Mouse (Mus musculus) liver, embryonic 14.5 days (tissue): ENCODE results near the gene Csnk2a2. TPM values are rescaled to one million over a fixed set of nuclear protein-coding genes. Genes with fewer than 3 reads are reported as not detected.
A peak's percentile ranks its signal among the peaks of the same experiment; 100 is the strongest.

Experiments used
- ATAC-seq: fragments of 200-750 bp; cut with Nextera tagmentation; 2 replicates; pipeline ENCODE4 v1.8.0; 2017; ENCODE audit warnings: moderate number of reproducible peaks, mild to moderate bottlenecking, moderate library complexity; ENCODE audit not compliant: insufficient read depth
- DNase-seq, 3 experiments: peaks; one replicate each; pipeline ENCODE4 v3.0.0-alpha.2; 2012 to 2013; ENCODE audit warnings: low read depth in 3 of 3, low spot score in 3 of 3
- H3K27ac ChIP-seq: fragments of 300-500 bp; sonication (generic); 2 replicates; pipeline ENCODE4 v1.5.1; 2014; ENCODE audit warnings: moderate library complexity, mild to moderate bottlenecking, control low read depth, inconsistent platforms
- H3K27me3 ChIP-seq: fragments of 300-500 bp; sonication (generic); 2 replicates; pipeline ENCODE4 v1.6.1; 2014; ENCODE audit warnings: mild to moderate bottlenecking, low read length, moderate library complexity; ENCODE audit not compliant: control insufficient read depth, insufficient read depth
- H3K36me3 ChIP-seq: fragments of 300-500 bp; sonication (generic); replicated peaks from 2 replicates; pipeline ENCODE4 v1.6.1; 2014; ENCODE audit warnings: low read depth; ENCODE audit not compliant: control insufficient read depth, insufficient read depth
- H3K4me1 ChIP-seq, 2 experiments: fragments of 200-500 bp in 1 of 2; fragments of 300-500 bp in 1 of 2; sonication (generic) in 1 of 2; replicated peaks; 2 replicates each; pipeline ENCODE4 v1.6.1; 2012 to 2014; ENCODE audit warnings: antibody characterized with exemption in 1 of 2, inconsistent platforms in 1 of 2, low read length in 1 of 2; ENCODE audit not compliant: control insufficient read depth in 2 of 2, insufficient read depth in 2 of 2
- H3K4me2 ChIP-seq: fragments of 300-500 bp; sonication (generic); 2 replicates; pipeline ENCODE4 v1.6.1; 2014; ENCODE audit warnings: low read depth, mild to moderate bottlenecking, control low read depth, moderate library complexity
- H3K4me3 ChIP-seq, 2 experiments: fragments of 200-500 bp in 1 of 2; fragments of 300-500 bp in 1 of 2; sonication (generic) in 1 of 2; 2 replicates each; pipeline ENCODE4 v1.5.1; 2012 to 2014; ENCODE audit warnings: low read depth in 2 of 2, low read length in 2 of 2, mild to moderate bottlenecking in 2 of 2, control low read depth in 1 of 2, inconsistent platforms in 1 of 2, moderate library complexity in 1 of 2; ENCODE audit not compliant: insufficient read depth in 1 of 2
- H3K9ac ChIP-seq: fragments of 300-500 bp; sonication (generic); replicated peaks from 2 replicates; pipeline ENCODE4 v1.6.1; 2014; ENCODE audit warnings: mild to moderate bottlenecking, control low read depth, moderate library complexity
- H3K9me3 ChIP-seq: fragments of 300-500 bp; sonication (generic); 2 replicates; pipeline ENCODE4 v1.6.1; 2016; ENCODE audit warnings: low read length, mixed read lengths; ENCODE audit not compliant: control insufficient read depth
- CTCF ChIP-seq: IDR thresholded peaks from 2 replicates; pipeline ENCODE4 v1.5.1; 2016; ENCODE audit warnings: antibody characterized with exemption, low read depth, control low read depth
- EP300 ChIP-seq: IDR thresholded peaks from 2 replicates; pipeline ENCODE4 v1.6.1; 2016; ENCODE audit warnings: antibody characterized with exemption, low read depth
- WGBS: fragments of 180-500 bp; shearing (Covaris S2); extraction: QIAGEN DNeasy Blood & Tissue Kit; methylation state at CpG from one replicate; pipeline ENCODE4 v1.1.7; 2014; ENCODE audit not compliant: insufficient replicate concordance; 5-methylcytosine and 5-hydroxymethylcytosine counted together
- polyA plus RNA-seq, 2 experiments: library from polyadenylated mRNA; depleted of rRNA in 1 of 2; stranded (reverse) in 1 of 2; unstranded in 1 of 2; fragments of >200 nt; fragmentation: Nextera tagmentation in 1 of 2; extraction: Ambion mirVana in 1 of 2; gene quantifications; 2 replicates each; pipeline versions ENCODE4 v1.2.1 to v1.2.3; 2012 to 2014

Csnk2a2 gene
- polyA plus RNA-seq, 2 experiments = 6.9 to 12.8 TPM

- Histone ChIP-seq H3K4me1 (peaks cover 17 to 26% of the 10 kb centered on the region in 2 experiments), H3K36me3 (no peaks in the 10 kb centered on the region), H3K9ac (peak within 1 kb of the TSS; percentile 72), H3K27me3 (no peaks in the 10 kb centered on the region), H3K4me3 (peak within 1 kb of the TSS; percentile 74 to 89), H3K4me2 (peak within 1 kb of the TSS; percentile 97), H3K9me3 (no peaks in the 10 kb centered on the region), H3K27ac (peak within 1 kb of the TSS; percentile 43)
- peak; percentile 96 for ATAC-seq
- DNase-seq = peak; percentile 97 to 98 (median 98)
- 1% methylated on average over 30 of the region's 51 CpGs for WGBS
- peak; percentile 48 for TF ChIP-seq EP300
- TF ChIP-seq CTCF = no peak
These were observed 55.0 kb downstream of the Csnk2a2 start, which contains the start of gene Cfap20 for GRCm38 (mm10) chr8:95434686-95435439. Cfap20 (minus strand) TSS chr8:95434869.

GRCm38 (mm10) chr8:95434233-95434632 lies 55.6 kb downstream of the Csnk2a2 start:
- TF ChIP-seq CTCF (no peak), EP300 (no peak)
- Histone ChIP-seq H3K36me3 (no peaks in the 10 kb centered on the region), H3K9ac (peak overlapping the region; percentile 72), H3K27ac (peak overlapping the region; percentile 43), H3K27me3 (no peaks in the 10 kb centered on the region), H3K9me3 (no peaks in the 10 kb centered on the region), H3K4me3 (peak overlapping the region; percentile 74 to 89), H3K4me1 (peaks cover 15 to 25% of the 10 kb centered on the region in 2 experiments), H3K4me2 (peak overlapping the region; percentile 97)
- WGBS = 0% methylated on average over 25 of the region's 25 CpGs
- peak; percentile 51 for ATAC-seq
- DNase-seq = no peak

GRCm38 (mm10) chr8:95433124-95433523 lies 56.7 kb downstream of the Csnk2a2 start:
- Histone ChIP-seq H3K9ac (peak overlapping the region; percentile 72), H3K9me3 (no peaks in the 10 kb centered on the region), H3K27me3 (no peaks in the 10 kb centered on the region), H3K27ac (no peak overlapping the region), H3K4me3 (peak overlapping the region; percentile 74 to 89; a peak in 3 of 4 replicates), H3K4me2 (peak overlapping the region; percentile 97), H3K36me3 (no peaks in the 10 kb centered on the region), H3K4me1 (peaks cover 18 to 31% of the 10 kb centered on the region in 2 experiments)
- DNase-seq (no peak), ATAC-seq (no peak)
- 78% methylated on average over 4 of the region's 4 CpGs for WGBS
- no peak for TF ChIP-seq CTCF
- no peak for TF ChIP-seq EP300

GRCm38 (mm10) chr8:95432471-95432870 lies 57.4 kb downstream of the Csnk2a2 start:
- Histone ChIP-seq H3K4me1 (peaks cover 22 to 38% of the 10 kb centered on the region in 2 experiments), H3K4me2 (peak overlapping the region; percentile 97), H3K27ac (no peak overlapping the region), H3K27me3 (no peaks in the 10 kb centered on the region), H3K36me3 (no peaks in the 10 kb centered on the region), H3K9me3 (no peaks in the 10 kb centered on the region), H3K4me3 (no peak overlapping the region), H3K9ac (no peak overlapping the region)
- no peak for TF ChIP-seq EP300
- no peak for TF ChIP-seq CTCF
- DNase-seq (no peak), ATAC-seq (no peak)
- whole genome bisulfite sequencing = 65% methylated on average over 3 of the region's 3 CpGs

GRCm38 (mm10) chr8:95429945-95430344 lies 59.9 kb downstream of the Csnk2a2 start:
- DNase-seq (no peak), ATAC-seq (no peak)
- no peak overlapping the region for H3K27ac ChIP-seq
- WGBS = 54% methylated on average over 3 of the region's 3 CpGs
- no peaks in the 10 kb centered on the region for H3K9me3 ChIP-seq
- TF ChIP-seq CTCF = peak; percentile 37
- no peak for TF ChIP-seq EP300
- peaks cover 23 to 47% of the 10 kb centered on the region in 2 experiments for H3K4me1 ChIP-seq
- H3K9ac ChIP-seq = no peak overlapping the region
- H3K4me2 ChIP-seq = no peak overlapping the region
- H3K27me3 ChIP-seq = no peaks in the 10 kb centered on the region
- no peak overlapping the region for H3K4me3 ChIP-seq
- no peaks in the 10 kb centered on the region for H3K36me3 ChIP-seq
